Mouse (Mus musculus) lung, embryonic 14.5 days (tissue): ENCODE data around the gene Pdcd1lg2. TPM values are rescaled to one million over a fixed set of nuclear protein-coding genes. Genes with fewer than 3 reads are reported as not detected.
A peak's percentile ranks its signal among the peaks of the same experiment; 100 is the strongest.

Experiments used
- ATAC-seq: fragments of 200-750 bp; cut with Nextera tagmentation; 2 replicates; pipeline ENCODE4 v1.8.0; 2017; ENCODE audit warnings: mild to moderate bottlenecking, moderate TSS enrichment, moderate library complexity; ENCODE audit not compliant: insufficient read depth
- DNase-seq: peaks from one replicate; pipeline ENCODE4 v3.0.0-alpha.2; 2015
- H3K27ac ChIP-seq: fragments of 300-500 bp; sonication (generic); 2 replicates; pipeline ENCODE4 v1.5.1; 2014; ENCODE audit warnings: low read depth, mild to moderate bottlenecking, moderate library complexity
- H3K27me3 ChIP-seq: fragments of 300-500 bp; sonication (generic); 2 replicates; pipeline ENCODE4 v1.6.1; 2014; ENCODE audit warnings: low read length, control low read depth; ENCODE audit not compliant: insufficient read depth
- H3K36me3 ChIP-seq: fragments of 300-500 bp; sonication (generic); 2 replicates; pipeline ENCODE4 v1.6.1; 2014; ENCODE audit warnings: control low read depth; ENCODE audit not compliant: insufficient read depth
- H3K4me1 ChIP-seq: fragments of 300-500 bp; sonication (generic); 2 replicates; pipeline ENCODE4 v1.6.1; 2014; ENCODE audit warnings: antibody characterized with exemption, control low read depth; ENCODE audit not compliant: insufficient read depth
- H3K4me2 ChIP-seq: fragments of 300-500 bp; sonication (generic); 2 replicates; pipeline ENCODE4 v1.6.1; 2014; ENCODE audit warnings: mild to moderate bottlenecking
- H3K4me3 ChIP-seq: fragments of 300-500 bp; sonication (generic); 2 replicates; pipeline ENCODE4 v1.5.1; 2014; ENCODE audit warnings: low read depth, low read length
- H3K9ac ChIP-seq: fragments of 300-500 bp; sonication (generic); 2 replicates; pipeline ENCODE4 v1.6.1; 2014
- H3K9me3 ChIP-seq: fragments of 300-500 bp; sonication (generic); 2 replicates; pipeline ENCODE4 v1.6.1; 2016; ENCODE audit warnings: low read depth, low read length, control low read depth
- CTCF ChIP-seq: IDR thresholded peaks from 2 replicates; pipeline ENCODE4 v1.5.1; 2016; ENCODE audit warnings: antibody characterized with exemption, low read depth
- WGBS: fragments of 180-500 bp; shearing (Covaris S2); extraction: QIAGEN DNeasy Blood & Tissue Kit; methylation state at CpG from one replicate; pipeline ENCODE4 v1.1.7; 2014; 5-methylcytosine and 5-hydroxymethylcytosine counted together
- polyA plus RNA-seq: library from polyadenylated mRNA; unstranded; fragments of >200 nt; fragmentation: Nextera tagmentation; extraction: Ambion mirVana; gene quantifications from 2 replicates; pipeline ENCODE4 v1.2.1, GENCODE M21; 2014

The Pdcd1lg2 gene
- polyA plus RNA-seq, 1 experiment from 2014 or later: not detected

- DNase-seq (no peak), ATAC-seq (no peak)
- Histone ChIP-seq H3K27me3 (no peaks in the 10 kb centered on the region), H3K4me3 (no peak overlapping the region), H3K27ac (no peak overlapping the region), H3K4me1 (no peaks in the 10 kb centered on the region), H3K4me2 (no peak overlapping the region), H3K9ac (no peak overlapping the region), H3K36me3 (no peaks in the 10 kb centered on the region), H3K9me3 (no peaks in the 10 kb centered on the region)
- no peak for TF ChIP-seq CTCF
- WGBS: 64% methylated on average over 6 of the region's 6 CpGs
Observed at GRCm38 (mm10) chr19:29496001-29496597, 85.4 kb downstream of the Pdcd1lg2 start.

- H3K36me3 ChIP-seq: no peaks in the 10 kb centered on the region
- H3K4me1 ChIP-seq: no peaks in the 10 kb centered on the region
- H3K27me3 ChIP-seq: no peaks in the 10 kb centered on the region
- DNase-seq: no peak
- no peak overlapping the region for H3K4me2 ChIP-seq
- no peak overlapping the region for H3K4me3 ChIP-seq
- H3K9ac ChIP-seq: no peak overlapping the region
- no peaks in the 10 kb centered on the region for H3K9me3 ChIP-seq
- TF ChIP-seq CTCF: no peak
- no peak overlapping the region for H3K27ac ChIP-seq
- 65% methylated on average over 7 of the region's 7 CpGs for WGBS
- no peak for ATAC-seq
Observed at GRCm38 (mm10) chr19:29496786-29497557, 86.3 kb downstream of the Pdcd1lg2 start.

- no peak overlapping the region for H3K4me2 ChIP-seq
- TF ChIP-seq CTCF: no peak
- no peak overlapping the region for H3K9ac ChIP-seq
- no peak overlapping the region for H3K27ac ChIP-seq
- H3K36me3 ChIP-seq: no peaks in the 10 kb centered on the region
- no peaks in the 10 kb centered on the region for H3K9me3 ChIP-seq
- ATAC-seq: no peak
- H3K27me3 ChIP-seq: no peaks in the 10 kb centered on the region
- no peak overlapping the region for H3K4me3 ChIP-seq
- H3K4me1 ChIP-seq: no peaks in the 10 kb centered on the region
- DNase-seq: peak; percentile 37
- 58% methylated on average over 7 of the region's 7 CpGs for WGBS
Observed at GRCm38 (mm10) chr19:29497874-29498273, 87.2 kb downstream of the Pdcd1lg2 start.

GRCm38 (mm10) chr19:29498842-29499456, 88.2 kb downstream of the Pdcd1lg2 start:
- Histone ChIP-seq H3K36me3 (no peaks in the 10 kb centered on the region), H3K4me1 (no peaks in the 10 kb centered on the region), H3K27ac (no peak overlapping the region), H3K9ac (no peak overlapping the region), H3K9me3 (no peaks in the 10 kb centered on the region), H3K4me2 (no peak overlapping the region), H3K27me3 (no peaks in the 10 kb centered on the region), H3K4me3 (no peak overlapping the region)
- DNase-seq (peak; percentile 52), ATAC-seq (no peak)
- WGBS: 53% methylated on average over 6 of the region's 6 CpGs
- TF ChIP-seq CTCF: no peak

GRCm38 (mm10) chr19:29500333-29500732, 89.6 kb downstream of the Pdcd1lg2 start:
- no peak for TF ChIP-seq CTCF
- ATAC-seq (no peak), DNase-seq (no peak)
- H3K36me3 ChIP-seq: no peaks in the 10 kb centered on the region
- H3K9me3 ChIP-seq: no peaks in the 10 kb centered on the region
- no peak overlapping the region for H3K27ac ChIP-seq
- no peak overlapping the region for H3K9ac ChIP-seq
- no peaks in the 10 kb centered on the region for H3K4me1 ChIP-seq
- H3K27me3 ChIP-seq: no peaks in the 10 kb centered on the region
- no peak overlapping the region for H3K4me2 ChIP-seq
- H3K4me3 ChIP-seq: no peak overlapping the region
- 75% methylated on average over 1 of the region's 1 CpGs for WGBS

GRCm38 (mm10) chr19:29501106-29501505, 90.4 kb downstream of the Pdcd1lg2 start:
- no peaks in the 10 kb centered on the region for H3K4me1 ChIP-seq
- H3K4me3 ChIP-seq: 0 out of 2 replicates have a peak overlapping the region, but pooled peaks have one; percentile 0
- no peak overlapping the region for H3K9ac ChIP-seq
- ATAC-seq (peak; percentile 51), DNase-seq (peak; percentile 66)
- no peaks in the 10 kb centered on the region for H3K9me3 ChIP-seq
- TF ChIP-seq CTCF: peak; percentile 50
- peak overlapping the region; percentile 13 for H3K4me2 ChIP-seq
- no peak overlapping the region for H3K27ac ChIP-seq
- 51% methylated on average over 11 of the region's 11 CpGs for WGBS
- H3K27me3 ChIP-seq: no peaks in the 10 kb centered on the region
- no peaks in the 10 kb centered on the region for H3K36me3 ChIP-seq

- Histone ChIP-seq H3K4me1 (no peaks in the 10 kb centered on the region), H3K27me3 (no peaks in the 10 kb centered on the region), H3K36me3 (no peaks in the 10 kb centered on the region), H3K9ac (no peak overlapping the region), H3K4me2 (peak overlapping the region; percentile 13; the same call in 1 of the 2 replicates), H3K27ac (no peak overlapping the region), H3K9me3 (no peaks in the 10 kb centered on the region), H3K4me3 (0 out of 2 replicates have a peak overlapping the region, but pooled peaks have one; percentile 0)
- ATAC-seq (peak; percentile 60; the same call in 1 of the 2 replicates), DNase-seq (peak; percentile 91)
- TF ChIP-seq CTCF: peak; percentile 91
- 10% methylated on average over 6 of the region's 6 CpGs for WGBS
Observed at GRCm38 (mm10) chr19:29501507-29501906, 90.8 kb downstream of the Pdcd1lg2 start.
